Mouse (Mus musculus): Measurements from ENCODE around the gene Rnf222. TPM values are rescaled to one million over a fixed set of nuclear protein-coding genes. Genes with fewer than 3 reads are reported as not detected.
"Not testable (repeated sequence)": the region's sequence is repeated elsewhere in the genome, so short reads cannot be mapped to it uniquely, and the experiment has no call there.

Gene Rnf222
- polyA plus RNA-seq, 1 experiment from 2014 or later, result not detected

DNA sequence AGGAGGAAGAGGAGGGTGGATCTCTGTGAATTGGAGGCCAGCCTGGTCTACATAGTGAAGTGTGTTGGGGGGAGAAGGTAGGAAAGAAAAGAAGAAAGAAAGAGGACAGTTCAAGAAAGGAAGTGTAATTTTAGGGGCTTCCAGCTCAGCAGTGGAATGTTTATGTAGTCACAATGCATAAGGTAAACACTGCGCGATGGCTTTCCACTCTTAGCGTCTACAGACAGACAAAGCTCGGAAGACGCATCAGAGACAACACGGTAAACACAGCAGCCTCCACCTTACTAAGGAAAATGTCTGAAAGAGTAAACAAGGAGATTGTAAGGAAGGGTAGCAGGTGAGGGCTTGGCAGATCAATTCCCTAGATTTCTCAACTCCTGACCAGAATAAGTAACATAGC, 41.6 kb downstream of the Rnf222 start:
- no peaks in the 10 kb centered on the region for H3K36me3 ChIP-seq
- no peak overlapping the region for H3K4me3 ChIP-seq
- H3K9me3 ChIP-seq, result no peaks in the 10 kb centered on the region
- H3K4me1 ChIP-seq, result 0 out of 2 replicates have a peak, but pooled peaks cover 4% of the 10 kb centered on the region
- H3K27ac ChIP-seq (replicated peaks), result no peak overlapping the region
- H3K4me2 ChIP-seq (replicated peaks), result no peak overlapping the region
- ATAC-seq (replicated peaks), result no peak
- no peaks in the 10 kb centered on the region for H3K27me3 ChIP-seq
- H3K9ac ChIP-seq (replicated peaks), result no peak overlapping the region
- WGBS, result 88% methylated on average over 6 of the region's 6 CpGs

DNA sequence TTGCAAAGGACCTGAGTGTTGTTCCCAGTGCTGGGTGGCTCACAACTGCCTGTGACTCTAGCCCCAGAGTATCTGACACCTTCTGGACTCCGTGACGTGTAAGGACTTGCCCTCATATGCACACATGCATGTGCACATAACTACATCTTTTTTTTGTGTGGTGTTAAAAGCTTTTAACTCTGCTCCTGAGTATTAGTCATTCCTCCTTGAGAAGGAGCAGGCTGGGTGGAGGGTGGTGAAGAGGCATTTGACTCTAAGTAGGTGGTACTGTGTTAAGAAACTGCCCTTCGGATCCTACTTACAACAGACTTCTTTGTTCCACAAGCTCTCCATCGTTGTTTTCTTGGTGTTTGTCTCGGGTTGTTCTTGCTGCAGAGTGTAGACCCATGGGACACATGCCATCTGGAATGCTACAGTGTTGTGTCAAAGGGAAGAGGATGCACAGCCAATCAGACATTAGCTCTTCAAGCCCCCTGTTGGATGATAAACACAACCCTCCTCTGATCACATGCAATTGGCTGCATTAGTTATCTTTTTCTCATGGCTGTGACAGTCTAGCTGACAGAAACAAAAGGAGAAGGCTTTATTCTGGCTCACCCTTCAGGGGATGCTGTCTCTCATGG, 45.6 kb downstream of the Rnf222 start:
- Histone ChIP-seq H3K4me2 (replicated peaks) (no peak overlapping the region), H3K9ac (replicated peaks) (no peak overlapping the region), H3K4me1 (peaks cover 5% of the 10 kb centered on the region; the same call in 1 of the 2 replicates), H3K27ac (replicated peaks) (peak overlapping the region; percentile 15; the same call in 1 of the 2 replicates), H3K27me3 (no peaks in the 10 kb centered on the region), H3K9me3 (no peaks in the 10 kb centered on the region), H3K4me3 (no peak overlapping the region), H3K36me3 (no peaks in the 10 kb centered on the region)
- 69% methylated on average over 5 of the region's 5 CpGs for WGBS
- 0 out of 2 replicates have a peak, but pooled peaks have one; percentile 32 for ATAC-seq (replicated peaks)

DNA sequence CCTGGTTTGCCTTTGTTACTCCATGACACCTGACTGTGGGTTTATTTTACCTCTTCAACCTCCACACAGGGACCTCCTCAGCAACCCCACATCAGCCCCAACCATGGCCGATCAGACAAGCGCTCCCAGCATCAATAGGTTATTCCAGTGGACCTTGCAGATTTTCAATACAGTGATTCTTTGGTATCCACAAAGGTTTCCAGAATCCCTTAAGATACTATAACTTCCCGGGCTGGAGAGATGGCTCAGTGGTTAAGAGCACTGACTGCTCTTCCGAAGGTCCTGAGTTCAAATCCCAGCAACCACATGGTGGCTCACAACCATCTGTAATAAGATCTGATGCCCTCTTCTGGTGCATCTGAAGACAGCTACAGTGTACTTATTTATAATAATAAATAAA, 48.6 kb downstream of the Rnf222 start:
- H3K4me1 ChIP-seq, result peaks cover 24% of the 10 kb centered on the region
- not testable (repeated sequence) for H3K36me3 ChIP-seq; H3K9ac ChIP-seq (replicated peaks); H3K9me3 ChIP-seq; H3K4me3 ChIP-seq; H3K4me2 ChIP-seq (replicated peaks); ATAC-seq (replicated peaks); H3K27me3 ChIP-seq; H3K27ac ChIP-seq (replicated peaks)
- 91% methylated on average over 4 of the region's 4 CpGs for WGBS

DNA sequence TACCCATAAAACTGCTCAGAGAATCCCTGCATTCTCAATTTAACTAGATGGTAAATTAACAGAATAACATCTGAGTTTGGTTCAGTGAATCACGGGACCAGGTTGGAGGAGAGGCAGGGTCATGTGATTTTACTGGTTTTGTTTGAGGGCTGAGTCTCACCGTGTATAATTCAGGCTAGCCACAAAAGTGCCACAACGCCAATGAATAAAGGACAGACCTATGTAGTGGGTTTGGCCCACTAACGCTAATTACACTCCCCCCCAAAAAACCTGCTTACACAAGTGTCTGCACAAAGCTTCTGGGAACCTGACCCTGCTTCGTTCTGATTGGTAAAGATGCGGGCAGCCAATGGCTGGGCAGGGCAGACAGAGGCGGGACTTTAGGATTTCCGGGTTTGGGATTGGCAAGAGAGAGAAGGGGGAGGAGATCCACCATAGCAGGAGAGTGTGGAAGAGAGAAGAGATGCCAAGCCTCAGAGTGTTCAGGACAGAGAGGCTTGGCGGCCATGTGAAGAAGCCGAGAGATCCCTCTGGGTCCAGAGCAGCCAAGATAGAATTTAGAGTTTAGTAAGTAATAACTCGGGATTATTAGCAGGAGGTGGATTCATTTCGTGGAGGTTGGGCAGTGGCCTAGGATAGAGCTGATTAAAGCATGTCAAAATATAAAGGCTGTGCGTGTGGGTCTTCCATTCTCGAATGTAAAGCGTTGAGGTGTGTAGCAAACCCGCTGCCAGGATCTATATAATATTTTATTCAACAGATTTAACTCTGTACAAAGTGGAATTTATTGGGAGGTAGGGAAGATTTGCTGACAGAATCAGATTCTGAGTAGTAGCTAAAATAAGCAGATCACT, 51.3 kb downstream of the Rnf222 start:
- Histone ChIP-seq H3K4me2 (replicated peaks) (peak overlapping the region; percentile 59), H3K9ac (replicated peaks) (peak overlapping the region; percentile 72), H3K36me3 (no peaks in the 10 kb centered on the region), H3K27ac (replicated peaks) (peak overlapping the region; percentile 89), H3K27me3 (no peaks in the 10 kb centered on the region), H3K9me3 (no peaks in the 10 kb centered on the region), H3K4me1 (peaks cover 20% of the 10 kb centered on the region), H3K4me3 (peak overlapping the region; percentile 55)
- ATAC-seq (replicated peaks), result peak; percentile 100
- WGBS, result under 1% methylated on average over 16 of the region's 16 CpGs

DNA sequence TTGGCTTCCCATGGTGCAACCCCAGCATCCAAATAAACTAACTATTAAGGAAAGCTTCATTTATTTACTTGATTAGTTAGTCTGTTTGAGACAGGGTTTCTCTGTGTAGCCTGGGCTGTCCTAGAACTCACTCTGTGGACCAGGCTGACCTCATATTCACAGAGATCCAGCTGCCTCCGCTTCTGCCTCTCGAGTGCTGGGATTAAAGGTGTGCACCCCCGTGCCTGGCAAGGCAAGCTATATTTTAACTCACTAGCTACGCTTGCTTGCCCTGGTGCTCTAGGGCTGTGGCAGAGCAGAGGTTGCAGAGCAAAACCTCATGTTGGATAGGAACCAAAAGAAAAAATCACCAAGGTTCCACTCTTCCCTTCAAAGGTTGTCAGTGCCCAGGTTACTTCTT, 52.2 kb downstream of the Rnf222 start:
- H3K4me3 ChIP-seq, result peak overlapping the region; percentile 55
- H3K27ac ChIP-seq (replicated peaks), result peak overlapping the region; percentile 89
- peak overlapping the region; percentile 59 for H3K4me2 ChIP-seq (replicated peaks)
- peak overlapping the region; percentile 72 for H3K9ac ChIP-seq (replicated peaks)
- no peak for ATAC-seq (replicated peaks)
- peaks cover 20% of the 10 kb centered on the region for H3K4me1 ChIP-seq
- WGBS, result 54% methylated on average over 4 of the region's 4 CpGs
- H3K9me3 ChIP-seq, result no peaks in the 10 kb centered on the region
- no peaks in the 10 kb centered on the region for H3K36me3 ChIP-seq
- no peaks in the 10 kb centered on the region for H3K27me3 ChIP-seq

DNA sequence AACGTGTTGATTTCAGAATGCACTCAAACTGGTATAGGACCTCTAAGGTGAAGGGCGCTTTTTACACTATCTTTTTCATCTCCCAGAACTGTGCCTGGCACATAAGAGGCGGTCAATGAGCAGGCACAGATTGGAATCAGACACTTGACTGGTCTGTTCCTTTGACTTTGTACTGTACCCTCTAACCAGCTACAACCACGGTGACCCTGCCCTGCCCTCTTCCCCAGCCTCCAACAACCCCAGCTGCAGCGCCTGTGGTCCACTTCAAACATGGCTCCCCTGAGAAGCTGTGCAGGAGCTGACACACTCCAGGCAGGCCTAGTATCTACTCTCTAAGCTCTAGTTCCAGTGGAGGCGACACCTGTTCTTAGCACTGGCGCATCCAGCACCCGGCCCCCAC, 54.4 kb downstream of the Rnf222 start:
- Histone ChIP-seq H3K36me3 (no peaks in the 10 kb centered on the region), H3K4me1 (peaks cover 20% of the 10 kb centered on the region), H3K27me3 (no peaks in the 10 kb centered on the region), H3K9me3 (no peaks in the 10 kb centered on the region), H3K27ac (replicated peaks) (no peak overlapping the region), H3K4me2 (replicated peaks) (no peak overlapping the region), H3K9ac (replicated peaks) (no peak overlapping the region), H3K4me3 (no peak overlapping the region)
- WGBS, result 90% methylated on average over 8 of the region's 8 CpGs
- ATAC-seq (replicated peaks), result no peak

DNA sequence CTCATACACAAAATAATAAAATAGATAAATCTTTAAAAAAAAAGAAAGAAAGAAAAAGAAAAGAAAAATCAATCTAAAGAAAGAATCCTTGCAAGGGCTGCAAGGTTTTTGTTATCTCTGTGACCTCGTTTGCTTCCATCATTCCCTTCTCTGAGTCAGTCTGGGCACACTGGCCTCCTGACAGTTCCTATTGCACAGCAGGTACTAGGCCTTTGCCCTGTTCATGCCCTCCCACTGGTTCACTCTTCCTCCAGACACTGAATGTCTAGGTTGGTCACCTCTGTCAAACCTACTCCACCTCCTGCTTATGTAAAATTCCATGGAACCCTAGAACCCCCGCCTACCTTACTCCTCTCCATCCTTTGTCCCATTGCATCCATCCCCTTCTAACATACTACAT, 56.9 kb downstream of the Rnf222 start:
- Histone ChIP-seq H3K4me2 (replicated peaks) (no peak overlapping the region), H3K4me1 (peaks cover 11% of the 10 kb centered on the region), H3K9ac (replicated peaks) (no peak overlapping the region), H3K4me3 (no peak overlapping the region), H3K27ac (replicated peaks) (no peak overlapping the region), H3K27me3 (no peaks in the 10 kb centered on the region), H3K9me3 (no peaks in the 10 kb centered on the region), H3K36me3 (no peaks in the 10 kb centered on the region)
- no peak for ATAC-seq (replicated peaks)
- WGBS, result 88% methylated on average over 2 of the region's 2 CpGs

Other genes starting within 250 kb of the Rnf222 start
- 115 and 118 TPM in 2 replicates for gene Myh10, start 197.0 kb upstream of the Rnf222 start, polyA plus RNA-seq (2015; fragmentation: Nextera tagmentation; extraction: Ambion mirVana)
- gene Ndel1, start 16.7 kb upstream of the Rnf222 start, polyA plus RNA-seq (2015; fragmentation: Nextera tagmentation; extraction: Ambion mirVana), result 86.4 and 92.3 TPM in 2 replicates
- 638 and 670 TPM in 2 replicates for gene Rpl26, start 13.0 kb downstream of the Rnf222 start, polyA plus RNA-seq (2015; fragmentation: Nextera tagmentation; extraction: Ambion mirVana)
- gene Odf4, start 38.5 kb downstream of the Rnf222 start, polyA plus RNA-seq (2015; fragmentation: Nextera tagmentation; extraction: Ambion mirVana), result 0.31 and 0.32 TPM in 2 replicates
- gene Arhgef15, start 68.9 kb downstream of the Rnf222 start, polyA plus RNA-seq (2015; fragmentation: Nextera tagmentation; extraction: Ambion mirVana), result 7.0 and 8.2 TPM in 2 replicates
- 1.5 and 1.7 TPM in 2 replicates for gene Slc25a35, start 79.6 kb downstream of the Rnf222 start, polyA plus RNA-seq (2015; fragmentation: Nextera tagmentation; extraction: Ambion mirVana)
- gene Rangrf, start 86.6 kb downstream of the Rnf222 start, polyA plus RNA-seq (2015; fragmentation: Nextera tagmentation; extraction: Ambion mirVana), result 37.0 and 39.3 TPM in 2 replicates
- gene Pfas, start 119.9 kb downstream of the Rnf222 start, polyA plus RNA-seq (2015; fragmentation: Nextera tagmentation; extraction: Ambion mirVana), result 22.5 and 26.3 TPM in 2 replicates
- 65.9 and 67.8 TPM in 2 replicates for gene Ctc1, start 127.4 kb downstream of the Rnf222 start, polyA plus RNA-seq (2015; fragmentation: Nextera tagmentation; extraction: Ambion mirVana)
- 68.3 and 81.8 TPM in 2 replicates for gene Aurkb, start 157.1 kb downstream of the Rnf222 start, polyA plus RNA-seq (2015; fragmentation: Nextera tagmentation; extraction: Ambion mirVana)
- gene Borcs6, start 171.2 kb downstream of the Rnf222 start, polyA plus RNA-seq (2015; fragmentation: Nextera tagmentation; extraction: Ambion mirVana), result 12.8 and 15.4 TPM in 2 replicates
- 47.6 and 50.5 TPM in 2 replicates for gene Tmem107, start 182.3 kb downstream of the Rnf222 start, polyA plus RNA-seq (2015; fragmentation: Nextera tagmentation; extraction: Ambion mirVana)
- gene Vamp2, start 199.9 kb downstream of the Rnf222 start, polyA plus RNA-seq (2015; fragmentation: Nextera tagmentation; extraction: Ambion mirVana), result 179 and 188 TPM in 2 replicates
- gene Per1, start 206.7 kb downstream of the Rnf222 start, polyA plus RNA-seq (2015; fragmentation: Nextera tagmentation; extraction: Ambion mirVana), result 7.6 and 8.2 TPM in 2 replicates
- 0.42 and 0.46 TPM in 2 replicates for gene Hes7, start 231.9 kb downstream of the Rnf222 start, polyA plus RNA-seq (2015; fragmentation: Nextera tagmentation; extraction: Ambion mirVana)
- 0.31 and 0.38 TPM in 2 replicates for gene 9130213A22Rik, start 234.0 kb downstream of the Rnf222 start, polyA plus RNA-seq (2015; fragmentation: Nextera tagmentation; extraction: Ambion mirVana)
- gene Aloxe3, start 237.3 kb downstream of the Rnf222 start, polyA plus RNA-seq (2015; fragmentation: Nextera tagmentation; extraction: Ambion mirVana), result 2.2 and 3.6 TPM in 2 replicates

Measured in forebrain, embryonic 15.5 days (tissue).